Mouse (Mus musculus): ENCODE measurements around the gene Ppme1.

The Ppme1 gene

GRCm38 (mm10) chr7:100371495-100372451 is at the start of gene Ppme1, which contains the start of gene C2cd3:
TSS of gene Ppme1 (minus strand) at chr7:100372307.
TSS of gene C2cd3 (plus strand) at chr7:100372233.
- DNase-seq (ENCODE audit: extremely low read depth, low read depth, low spot score), result peak; percentile 100

GRCm38 (mm10) chr7:100408684-100409083 is 36.6 kb upstream of the Ppme1 start:
- no peak for DNase-seq (ENCODE audit: extremely low read depth, low read depth, low spot score)

GRCm38 (mm10) chr7:100407677-100408076 is 35.6 kb upstream of the Ppme1 start:
- DNase-seq (ENCODE audit: extremely low read depth, low read depth, low spot score), result no peak

GRCm38 (mm10) chr7:100402715-100403114 is 30.6 kb upstream of the Ppme1 start:
- DNase-seq (ENCODE audit: extremely low read depth, low read depth, low spot score), result no peak

GRCm38 (mm10) chr7:100400899-100401539 is 28.9 kb upstream of the Ppme1 start:
- no peak for DNase-seq (ENCODE audit: extremely low read depth, low read depth, low spot score)

GRCm38 (mm10) chr7:100399231-100399913 is 27.3 kb upstream of the Ppme1 start:
- no peak for DNase-seq (ENCODE audit: extremely low read depth, low read depth, low spot score)

- DNase-seq (ENCODE audit: extremely low read depth, low read depth, low spot score), result no peak
Measured at GRCm38 (mm10) chr7:100392265-100392664, 20.2 kb upstream of the Ppme1 start.

GRCm38 (mm10) chr7:100390166-100390565 is 18.1 kb upstream of the Ppme1 start:
- DNase-seq (ENCODE audit: extremely low read depth, low read depth, low spot score), result no peak

GRCm38 (mm10) chr7:100388174-100388573 is 16.1 kb upstream of the Ppme1 start:
- DNase-seq (ENCODE audit: extremely low read depth, low read depth, low spot score), result no peak

- DNase-seq (ENCODE audit: extremely low read depth, low read depth, low spot score), result no peak
Measured at GRCm38 (mm10) chr7:100383207-100383606, 11.1 kb upstream of the Ppme1 start.

GRCm38 (mm10) chr7:100381161-100381560 is 9.1 kb upstream of the Ppme1 start:
- DNase-seq (ENCODE audit: extremely low read depth, low read depth, low spot score), result no peak

GRCm38 (mm10) chr7:100378257-100378656 is 6.2 kb upstream of the Ppme1 start:
- DNase-seq (ENCODE audit: extremely low read depth, low read depth, low spot score), result no peak

- DNase-seq (ENCODE audit: extremely low read depth, low read depth, low spot score), result no peak
Measured at GRCm38 (mm10) chr7:100372452-100372980, 409 bp upstream of the Ppme1 start.

GRCm38 (mm10) chr7:100364888-100365287 is 7.2 kb downstream of the Ppme1 start:
- no peak for DNase-seq (ENCODE audit: extremely low read depth, low read depth, low spot score)

- no peak for DNase-seq (ENCODE audit: extremely low read depth, low read depth, low spot score)
Measured at GRCm38 (mm10) chr7:100363162-100363561, 8.9 kb downstream of the Ppme1 start.

GRCm38 (mm10) chr7:100357856-100358255 is 14.3 kb downstream of the Ppme1 start:
- peak; percentile 66 for DNase-seq (ENCODE audit: extremely low read depth, low read depth, low spot score)

- no peak for DNase-seq (ENCODE audit: extremely low read depth, low read depth, low spot score)
Measured at GRCm38 (mm10) chr7:100356768-100357167, 15.3 kb downstream of the Ppme1 start.

- DNase-seq (ENCODE audit: extremely low read depth, low read depth, low spot score), result no peak
Measured at GRCm38 (mm10) chr7:100356324-100356723, 15.8 kb downstream of the Ppme1 start.

GRCm38 (mm10) chr7:100354984-100355383 is 17.1 kb downstream of the Ppme1 start:
- no peak for DNase-seq (ENCODE audit: extremely low read depth, low read depth, low spot score)

- DNase-seq (ENCODE audit: extremely low read depth, low read depth, low spot score), result no peak
Measured at GRCm38 (mm10) chr7:100335921-100336320, 36.2 kb downstream of the Ppme1 start.

- no peak for DNase-seq (ENCODE audit: extremely low read depth, low read depth, low spot score)
Measured at GRCm38 (mm10) chr7:100331269-100331668, 40.8 kb downstream of the Ppme1 start.
